Mouse (Mus musculus) MEL (cell line): ENCODE measurements around the gene Lgi1.

Experiments used
- CHD1 ChIP-seq: IDR thresholded peaks from 2 replicates; pipeline ENCODE4 v1.6.1; 2012; ENCODE audit warnings: low read depth, mild to moderate bottlenecking, inconsistent platforms, low read length, improper control_type of control experiment
- CTCF ChIP-seq, 3 experiments: IDR thresholded peaks in 2 of 3; conservative IDR thresholded peaks in 1 of 3; 2 replicates each; pipeline ENCODE4 v1.5.1; 2011 to 2012; ENCODE audit warnings: low read length in 3 of 3, low read depth in 2 of 3, mild to moderate bottlenecking in 2 of 3, improper control_type of control experiment in 1 of 3, inconsistent platforms in 1 of 3, mixed read lengths in 1 of 3, moderate library complexity in 1 of 3; ENCODE audit not compliant: control insufficient read depth in 1 of 3, insufficient read depth in 1 of 3, poor library complexity in 1 of 3, severe bottlenecking in 1 of 3
- E2F4 ChIP-seq: IDR thresholded peaks from 2 replicates; pipeline ENCODE4 v1.6.1; 2011; ENCODE audit warnings: low read depth, low read length, improper control_type of control experiment, borderline replicate concordance
- EP300 ChIP-seq, 2 experiments: IDR thresholded peaks; 2 replicates each; pipeline ENCODE4 v1.6.1; 2011; ENCODE audit warnings: improper control_type of control experiment in 2 of 2, low read length in 2 of 2, low read depth in 1 of 2, mild to moderate bottlenecking in 1 of 2
- KAT2A ChIP-seq: conservative IDR thresholded peaks from 2 replicates; pipeline ENCODE4 v1.6.1; 2012; ENCODE audit warnings: low read depth, low read length, improper control_type of control experiment, inconsistent platforms
- MAX ChIP-seq: IDR thresholded peaks from 2 replicates; pipeline ENCODE4 v1.6.1; 2011; ENCODE audit warnings: low read length, improper control_type of control experiment
- MAZ ChIP-seq: IDR thresholded peaks from 2 replicates; pipeline ENCODE4 v1.6.1; 2012; ENCODE audit warnings: low read depth, mild to moderate bottlenecking, inconsistent platforms, low read length, improper control_type of control experiment
- MEF2A ChIP-seq: IDR thresholded peaks from 2 replicates; pipeline ENCODE4 v1.6.1; 2014; ENCODE audit warnings: low read depth, mild to moderate bottlenecking, inconsistent platforms, low read length, improper control_type of control experiment; ENCODE audit not compliant: poor library complexity, insufficient replicate concordance, severe bottlenecking; ENCODE audit errors: extremely low read depth
- NELFE ChIP-seq: IDR thresholded peaks from 2 replicates; pipeline ENCODE4 v1.6.1; 2011; ENCODE audit warnings: low read depth, low read length, improper control_type of control experiment
- POLR2A ChIP-seq, 2 experiments: IDR thresholded peaks; 2 replicates each; pipeline ENCODE4 v1.6.1; 2011 to 2012; ENCODE audit warnings: low read length in 2 of 2, mild to moderate bottlenecking in 2 of 2, control low read depth in 1 of 2, improper control_type of control experiment in 1 of 2, low read depth in 1 of 2, moderate library complexity in 1 of 2; ENCODE audit not compliant: control insufficient read depth in 1 of 2, insufficient read depth in 1 of 2, poor library complexity in 1 of 2
- POLR2AphosphoS2 ChIP-seq: IDR thresholded peaks from 2 replicates; pipeline ENCODE4 v1.6.1; 2011; ENCODE audit warnings: low read length, improper control_type of control experiment
- POLR2AphosphoS5 ChIP-seq: IDR thresholded peaks from 2 replicates; pipeline ENCODE4 v1.6.1; 2012; ENCODE audit warnings: low read depth, borderline replicate concordance, mild to moderate bottlenecking, inconsistent platforms, low read length, moderate library complexity, mixed read lengths
- ZMIZ1 ChIP-seq: IDR thresholded peaks from 2 replicates; pipeline ENCODE4 v1.6.1; 2012; ENCODE audit warnings: low read depth, mild to moderate bottlenecking, inconsistent platforms, low read length, improper control_type of control experiment, moderate library complexity

- no peak for TF ChIP-seq CTCF (IDR thresholded peaks at IDR 0.05 in 2 of 3, conservative IDR thresholded peaks at IDR 0.05 in 1 of 3; ENCODE audit: control insufficient read depth in 1 of 3, insufficient read depth in 1 of 3, low read depth in 2 of 3, low read length in 3 of 3, poor library complexity in 1 of 3, severe bottlenecking in 1 of 3)
- no peak for TF ChIP-seq POLR2AphosphoS2
- TF ChIP-seq KAT2A, result no peak
- no peak for TF ChIP-seq POLR2A (IDR thresholded peaks at IDR 0.05; ENCODE audit: control insufficient read depth in 1 of 2, insufficient read depth in 1 of 2, low read depth in 1 of 2, low read length in 2 of 2, poor library complexity in 1 of 2)
- no peak for TF ChIP-seq MAZ
- TF ChIP-seq ZMIZ1, result no peak
- no peak for TF ChIP-seq E2F4
- TF ChIP-seq EP300 (IDR thresholded peaks at IDR 0.05; ENCODE audit: low read depth in 1 of 2, low read length in 2 of 2), result no peak
- no peak for TF ChIP-seq POLR2AphosphoS5
- TF ChIP-seq MAX, result no peak
- no peak for TF ChIP-seq MEF2A
- no peak for TF ChIP-seq CHD1
- no peak for TF ChIP-seq NELFE
These were observed 18.1 kb downstream of the Lgi1 start for GRCm38 (mm10) chr19:38282407-38282806.
